In genomic region chr2:47424910-47425309, GRCm38 (mm10) we compare ENCODE assay signal across 11 mouse cellular contexts.
A peak's percentile ranks its signal among the peaks of the same experiment; 100 is the strongest.
DNase-seq lines count a peak whose midpoint lies in the region; ATAC-seq and TF ChIP-seq lines count a peak whose summit lies in the region.
"Had no signal": no experiment of that assay in that cellular context is flagged by ENCODE, and none has a peak within 500 bp of the region (broad histone marks: within the 10 kb centered on the region; RNA-seq: fewer than 3 reads in every experiment).

No protein-coding gene starts in this region.

- H3ac ChIP-seq in myocyte (ENCODE audit: control insufficient read depth, insufficient read length) = no peak overlapping the region

- no peak overlapping the region for H3K4me3 ChIP-seq in forebrain, embryonic 11.5 days (ENCODE audit: low read depth, low read length)
- no peak overlapping the region for H3K4me3 ChIP-seq in forebrain, embryonic 10.5 days
- no peak overlapping the region for H3K4me3 ChIP-seq in lung, embryonic 14.5 days (ENCODE audit: low read depth, low read length)
- 0 out of 2 replicates have a peak overlapping the region, but pooled peaks have one; percentile 13 for H3K4me3 ChIP-seq in cortical plate, adult 2 months (ENCODE audit: insufficient read depth, low read length)
- H3K4me3 ChIP-seq in myocyte = no peak overlapping the region
- H3K4me3 ChIP-seq: limb, embryonic 15.5 days had no signal

- H3K36me3 ChIP-seq in forebrain, embryonic 11.5 days (ENCODE audit: control insufficient read depth, insufficient read depth, low read length) = no peaks in the 10 kb centered on the region
- no peaks in the 10 kb centered on the region for H3K36me3 ChIP-seq in forebrain, embryonic 10.5 days (replicated peaks)
- no peaks in the 10 kb centered on the region for H3K36me3 ChIP-seq in lung, embryonic 14.5 days (ENCODE audit: insufficient read depth)
- no peaks in the 10 kb centered on the region for H3K36me3 ChIP-seq in myocyte (ENCODE audit: control insufficient read depth, insufficient read depth)
- H3K36me3 ChIP-seq: limb, embryonic 15.5 days had no signal

- ATAC-seq in forebrain, embryonic 11.5 days (replicated peaks; ENCODE audit: low FRiP score) = 0 out of 2 replicates have a peak, but pooled peaks have one; percentile 33
- no peak for ATAC-seq in lung, embryonic 14.5 days (ENCODE audit: insufficient read depth)

- no peak overlapping the region for H3K4me2 ChIP-seq in forebrain, embryonic 11.5 days (ENCODE audit: low read depth, low read length, severe bottlenecking)
- no peak overlapping the region for H3K4me2 ChIP-seq in lung, embryonic 14.5 days
- peak overlapping the region; percentile 14 for H3K4me2 ChIP-seq in myocyte (ENCODE audit: low read depth)
- H3K4me2 ChIP-seq: limb, embryonic 15.5 days had no signal

- H3K79me2 ChIP-seq in myocyte (ENCODE audit: control insufficient read depth, insufficient read depth) = no peaks in the 10 kb centered on the region

- WGBS in forebrain, embryonic 11.5 days = 25% methylated on average over 6 of the region's 6 CpGs
- 34% methylated on average over 6 of the region's 6 CpGs for WGBS in forebrain, embryonic 10.5 days
- WGBS in lung, embryonic 14.5 days = 30% methylated on average over 6 of the region's 6 CpGs

- H3K27ac ChIP-seq in forebrain, embryonic 11.5 days (ENCODE audit: low read depth, low read length) = no peak overlapping the region
- no peak overlapping the region for H3K27ac ChIP-seq in forebrain, embryonic 10.5 days
- no peak overlapping the region for H3K27ac ChIP-seq in lung, embryonic 14.5 days (ENCODE audit: low read depth)
- H3K27ac ChIP-seq in cortical plate, adult 2 months (ENCODE audit: insufficient read depth, low read length) = no peak overlapping the region
- H3K27ac ChIP-seq: limb, embryonic 15.5 days had no signal

- TF ChIP-seq CTCF in lung, embryonic 14.5 days (IDR thresholded peaks at IDR 0.05; ENCODE audit: low read depth) = peak; percentile 48
- no peak for TF ChIP-seq CTCF in cortical plate, adult 2 months (IDR thresholded peaks at IDR 0.05; ENCODE audit: extremely low read depth, insufficient read depth, low read length)

- TF ChIP-seq POLR2A in cortical plate, adult 2 months (IDR thresholded peaks at IDR 0.05; ENCODE audit: extremely low read depth, insufficient read depth, low read length) = no peak
- no peak for TF ChIP-seq POLR2A in myocyte (IDR thresholded peaks at IDR 0.05; ENCODE audit: insufficient read length, low read depth)

- no peak overlapping the region for H3K9ac ChIP-seq in forebrain, embryonic 11.5 days (ENCODE audit: low read length)
- H3K9ac ChIP-seq in lung, embryonic 14.5 days = no peak overlapping the region
- H3K9ac ChIP-seq: limb, embryonic 15.5 days had no signal

- no peaks in the 10 kb centered on the region for H3K27me3 ChIP-seq in forebrain, embryonic 11.5 days (ENCODE audit: control insufficient read depth, insufficient read depth, low read length)
- no peaks in the 10 kb centered on the region for H3K27me3 ChIP-seq in forebrain, embryonic 10.5 days (ENCODE audit: poor library complexity, severe bottlenecking)
- H3K27me3 ChIP-seq in lung, embryonic 14.5 days (ENCODE audit: insufficient read depth, low read length) = no peaks in the 10 kb centered on the region
- H3K27me3 ChIP-seq in myocyte (ENCODE audit: control insufficient read depth, insufficient read depth, insufficient read length) = no peaks in the 10 kb centered on the region
- H3K27me3 ChIP-seq: limb, embryonic 15.5 days had no signal

- no peak for DNase-seq in forebrain, embryonic 11.5 days (ENCODE audit: low spot score)
- DNase-seq in forebrain, embryonic 10.5 days (ENCODE audit: extremely low spot score, low spot score) = no peak
- peak; percentile 58 for DNase-seq in lung, embryonic 14.5 days
- no peak for DNase-seq in lung, postnatal 14 days
- DNase-seq in urinary bladder, adult 18-20 months (ENCODE audit: low spot score in 2 of 2) = no peak
- no peak for DNase-seq in ovary, postnatal 14 days (ENCODE audit: low spot score)
- DNase-seq: heart, postnatal 4 days; spleen, adult 18-20 months had no signal

- no peaks in the 10 kb centered on the region for H3K9me3 ChIP-seq in forebrain, embryonic 11.5 days (ENCODE audit: control insufficient read depth, low read length)
- no peaks in the 10 kb centered on the region for H3K9me3 ChIP-seq in forebrain, embryonic 10.5 days
- no peaks in the 10 kb centered on the region for H3K9me3 ChIP-seq in lung, embryonic 14.5 days (ENCODE audit: low read depth, low read length)
- H3K9me3 ChIP-seq: limb, embryonic 15.5 days had no signal

- no peaks in the 10 kb centered on the region for H3K4me1 ChIP-seq in forebrain, embryonic 11.5 days (replicated peaks; ENCODE audit: control insufficient read depth, insufficient read depth, low read length)
- peaks cover 4% of the 10 kb centered on the region; the same call in 1 of the 2 replicates for H3K4me1 ChIP-seq in forebrain, embryonic 10.5 days
- no peaks in the 10 kb centered on the region for H3K4me1 ChIP-seq in lung, embryonic 14.5 days (ENCODE audit: insufficient read depth)
- H3K4me1 ChIP-seq in cortical plate, adult 2 months (ENCODE audit: control insufficient read depth, insufficient read depth, low read length) = no peaks in the 10 kb centered on the region
- H3K4me1 ChIP-seq: limb, embryonic 15.5 days had no signal

TF ChIP-seq in myocyte, 11 proteins besides CTCF, POLR2A, EP300 and RAD21:
- TF ChIP-seq CEBPB (IDR thresholded peaks at IDR 0.05; ENCODE audit: insufficient read depth, poor library complexity, severe bottlenecking) (no peak), MAX (IDR thresholded peaks at IDR 0.05; ENCODE audit: low read depth) (no peak), POLR2AphosphoS2 (IDR thresholded peaks at IDR 0.05; ENCODE audit: insufficient read length, low read depth) (no peak), TCF3 (IDR thresholded peaks at IDR 0.05; ENCODE audit: insufficient read length, low read depth) (no peak), MYOD1 (IDR thresholded peaks at IDR 0.05; ENCODE audit: control insufficient read depth in 1 of 3, insufficient read length in 2 of 3, low read depth in 2 of 3) (no peak), TCF12 (IDR thresholded peaks at IDR 0.05; ENCODE audit: insufficient read depth, poor library complexity, severe bottlenecking) (no peak), MYOG (IDR thresholded peaks at IDR 0.05; ENCODE audit: control insufficient read depth in 1 of 3, insufficient read depth in 1 of 3, insufficient read length in 2 of 3, low read depth in 2 of 3) (no peak), E2F4 (IDR thresholded peaks at IDR 0.05; ENCODE audit: insufficient read depth) (no peak), REST (IDR thresholded peaks at IDR 0.05; ENCODE audit: insufficient read depth, insufficient read length) (no peak), USF1 (IDR thresholded peaks at IDR 0.05; ENCODE audit: low read depth) (no peak)
